Mouse (Mus musculus) brain, embryonic 14.5 days (tissue): ENCODE results near the gene Sod1. TPM values are rescaled to one million over a fixed set of nuclear protein-coding genes. Genes with fewer than 3 reads are reported as not detected.

Experiments
- DNase-seq: peaks from one replicate; pipeline ENCODE4 v3.0.0-alpha.2; 2011; ENCODE audit warnings: low read depth
- CTCF ChIP-seq: fragments of 200-500 bp; IDR thresholded peaks from 2 replicates; pipeline ENCODE4 v1.5.1; 2012; ENCODE audit warnings: inconsistent platforms, mild to moderate bottlenecking, moderate library complexity, borderline replicate concordance; ENCODE audit not compliant: insufficient read depth, insufficient read length; ENCODE audit errors: extremely low read depth
- POLR2A ChIP-seq: fragments of 200-500 bp; IDR thresholded peaks from 2 replicates; pipeline ENCODE4 v1.6.1; 2012; ENCODE audit warnings: mild to moderate bottlenecking, inconsistent platforms, borderline replicate concordance; ENCODE audit not compliant: poor library complexity, insufficient read depth, insufficient read length, severe bottlenecking; ENCODE audit errors: extremely low read depth
- polyA plus RNA-seq: library from polyadenylated mRNA; depleted of rRNA; stranded (reverse); fragments of >200 nt; gene quantifications from 2 replicates; pipeline ENCODE4 v1.2.3, GENCODE M21; 2012; rRNA removed

Gene Sod1
- polyA plus RNA-seq: 511 and 557 TPM in 2 replicates

DNA sequence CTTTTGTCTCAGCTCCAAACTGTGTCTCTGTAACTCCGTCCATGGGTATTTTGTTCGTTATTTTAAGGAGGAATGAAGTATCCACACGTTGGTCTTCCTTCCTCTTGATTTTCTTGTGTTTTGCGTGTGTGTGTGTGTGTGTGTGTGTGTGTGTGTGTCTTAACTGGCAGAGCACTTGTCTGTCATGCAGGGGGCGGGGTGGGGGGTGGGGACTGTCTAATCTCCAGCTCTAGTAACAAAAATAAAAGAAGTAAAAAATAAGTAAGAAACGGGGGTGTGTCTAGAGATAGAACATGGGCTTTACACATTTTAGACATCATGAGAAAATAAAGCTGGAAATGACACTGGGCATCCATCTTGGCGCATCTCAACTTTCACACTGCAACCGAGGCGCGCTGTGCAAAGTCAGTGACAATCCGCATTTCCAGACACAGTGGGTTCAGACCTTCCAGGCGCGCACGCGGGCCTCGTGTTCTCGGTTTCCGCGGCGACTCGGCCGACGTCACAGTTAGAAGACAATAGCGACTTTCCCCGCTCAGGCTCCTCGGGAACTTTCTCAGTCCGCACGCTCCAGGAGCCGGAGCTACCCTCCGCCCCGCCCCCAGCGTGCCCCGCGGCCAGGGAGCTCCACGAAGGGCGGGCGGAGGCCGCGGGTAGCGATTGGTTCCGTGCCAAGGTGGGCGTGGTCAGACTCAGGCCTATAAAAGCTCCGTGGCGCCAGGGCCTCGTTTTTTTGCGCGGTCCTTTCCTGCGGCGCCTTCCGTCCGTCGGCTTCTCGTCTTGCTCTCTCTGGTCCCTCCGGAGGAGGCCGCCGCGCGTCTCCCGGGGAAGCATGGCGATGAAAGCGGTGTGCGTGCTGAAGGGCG is at the start of gene Sod1:
Gene Sod1, plus strand, starts transcription at position 729 of the 866 bp plus-strand sequence.
- DNase-seq: peak; percentile 97
- TF ChIP-seq CTCF (no peak), POLR2A (peak; percentile 89; the same call in 1 of the 2 replicates)

DNA sequence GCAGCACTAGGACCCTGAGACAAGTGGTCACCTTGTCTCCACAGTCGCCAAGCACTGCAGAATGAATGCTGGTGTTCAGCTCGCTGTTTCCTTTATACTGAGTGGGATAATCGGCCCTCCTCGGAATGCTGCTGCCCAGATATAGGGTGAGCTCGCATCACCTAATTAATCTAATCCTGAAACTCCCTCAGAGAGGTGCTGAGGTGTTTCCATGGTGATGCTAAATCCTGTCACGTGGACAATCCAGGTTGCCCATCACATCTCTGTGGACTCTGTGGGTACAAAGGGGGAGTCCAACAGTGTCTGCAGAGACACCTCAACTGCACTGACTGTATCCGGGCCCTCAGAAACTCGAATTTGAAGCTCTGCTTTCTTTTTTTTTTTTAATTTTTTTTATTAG is 49.1 kb upstream of the Sod1 start:
- DNase-seq: peak; percentile 70
- no peak for TF ChIP-seq POLR2A
- TF ChIP-seq CTCF: no peak

DNA sequence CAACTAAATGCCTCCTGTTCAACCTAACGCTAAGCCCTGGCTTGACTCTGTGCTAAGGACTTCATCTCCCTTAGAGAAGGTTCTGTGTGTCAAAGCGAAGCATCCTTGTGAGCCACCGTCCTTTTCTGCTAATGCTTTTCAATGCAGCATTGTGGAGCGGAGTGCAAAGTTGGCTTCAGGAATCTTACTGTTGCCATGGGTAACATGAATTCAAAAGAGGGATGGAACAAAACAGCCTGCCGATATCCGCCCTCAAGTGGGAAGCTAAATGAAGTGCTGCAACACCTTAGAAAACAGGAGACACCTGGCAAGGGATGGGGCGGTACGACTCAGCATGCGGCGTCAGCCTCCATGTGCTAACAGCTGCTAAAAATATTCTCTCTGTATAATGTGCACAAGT is 44.1 kb upstream of the Sod1 start:
- TF ChIP-seq CTCF (no peak), POLR2A (no peak)
- peak; percentile 86 for DNase-seq

DNA sequence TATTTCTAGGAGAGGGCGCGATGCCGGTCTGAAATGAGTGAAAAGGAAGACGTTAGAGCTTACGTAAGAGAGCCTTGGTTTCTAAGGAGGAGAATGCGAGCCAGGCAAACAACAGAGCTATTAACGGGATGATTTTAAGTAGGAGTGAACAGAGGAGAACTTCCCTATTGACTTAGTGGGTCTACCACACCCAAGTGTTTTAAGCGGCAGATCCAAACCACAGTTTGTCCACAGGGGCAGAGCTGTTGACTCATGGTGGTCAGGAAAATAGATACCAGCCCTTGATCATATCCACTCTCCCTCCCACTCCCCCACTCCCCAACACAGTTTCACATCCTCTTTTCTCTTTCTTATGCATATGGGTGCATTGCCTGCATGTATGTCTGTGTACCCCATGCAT is 43.1 kb upstream of the Sod1 start:
- TF ChIP-seq CTCF (no peak), POLR2A (no peak)
- DNase-seq: no peak

DNA sequence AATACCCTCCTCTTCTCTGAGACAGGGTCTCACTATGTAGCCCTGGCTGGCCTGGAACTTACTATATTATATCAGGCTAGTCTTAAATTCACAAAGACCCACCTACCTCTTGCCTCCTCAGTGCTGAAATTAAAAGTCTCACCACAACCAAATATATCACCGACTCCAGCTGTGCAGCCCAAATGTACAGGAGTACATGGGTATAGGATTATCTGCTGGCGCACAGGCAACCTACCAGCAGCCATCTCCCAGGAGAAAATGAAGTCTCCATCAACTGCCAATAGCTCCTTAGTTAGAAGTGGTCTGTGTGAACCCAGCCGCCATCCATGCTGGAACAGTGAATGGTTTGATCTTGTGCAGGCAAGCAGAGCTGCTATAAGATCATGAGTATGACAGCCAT is 42.1 kb upstream of the Sod1 start:
- TF ChIP-seq CTCF (no peak), POLR2A (no peak)
- DNase-seq: no peak

DNA sequence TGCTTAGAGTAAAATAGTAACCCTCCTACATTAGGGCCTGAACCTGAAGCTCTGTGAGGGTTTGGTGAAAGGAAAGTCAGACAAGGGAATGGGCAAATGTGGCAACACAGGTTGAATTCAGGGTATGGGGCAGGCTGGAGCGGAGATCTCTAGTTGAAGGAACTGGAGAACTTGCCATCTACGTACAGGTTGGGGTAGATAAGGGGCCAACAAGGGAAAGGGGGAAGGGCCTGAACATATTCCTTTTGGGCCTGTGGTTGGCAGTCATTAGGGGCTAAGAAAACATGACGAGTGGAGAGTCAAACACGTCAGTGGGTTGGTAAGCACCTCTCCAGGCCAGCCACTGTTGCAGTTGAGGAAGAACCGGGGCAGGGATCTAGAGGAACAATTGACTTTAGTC is 40.7 kb upstream of the Sod1 start:
- no peak for DNase-seq
- TF ChIP-seq CTCF (no peak), POLR2A (no peak)

DNA sequence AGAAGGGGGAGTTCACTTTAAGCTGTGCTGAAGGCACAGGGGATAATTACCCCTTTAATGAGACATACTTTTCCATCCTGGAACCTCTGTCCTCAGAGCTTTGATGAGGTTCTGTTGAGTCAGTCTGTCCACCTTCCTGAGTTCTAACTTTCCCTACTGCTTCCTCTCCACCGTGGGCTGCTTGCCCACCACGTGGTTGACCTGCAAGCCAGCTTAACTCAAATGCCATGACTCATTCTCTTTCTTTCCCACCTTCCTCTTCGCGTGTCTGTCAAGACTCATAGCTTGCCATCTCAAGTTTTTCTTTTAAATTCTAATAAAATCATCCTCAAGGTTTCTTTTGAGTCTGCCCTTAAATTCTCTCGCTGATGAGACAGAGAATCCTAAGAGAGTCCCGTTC is 39.6 kb upstream of the Sod1 start:
- no peak for DNase-seq
- TF ChIP-seq CTCF (no peak), POLR2A (no peak)

DNA sequence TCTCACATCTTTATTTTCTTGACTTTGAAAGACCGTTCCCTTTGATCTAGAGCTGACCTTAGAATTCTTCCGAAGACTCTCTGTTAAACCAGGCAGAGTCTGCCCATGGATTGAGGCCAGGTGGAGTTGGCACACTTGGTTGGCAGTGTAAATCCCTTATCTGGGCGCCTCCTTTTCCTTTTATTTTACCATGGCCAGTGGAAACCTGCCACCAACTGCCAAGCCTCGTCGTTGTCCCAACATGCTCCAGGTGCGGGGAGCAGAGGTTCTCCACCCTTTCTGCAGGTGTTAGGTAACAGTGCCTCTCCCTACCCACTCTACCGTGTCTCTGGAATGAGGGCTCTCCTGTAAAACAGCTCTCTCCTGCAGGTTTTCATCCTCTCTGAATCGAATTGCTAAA is 38.9 kb upstream of the Sod1 start:
- TF ChIP-seq POLR2A (no peak), CTCF (no peak)
- no peak for DNase-seq

DNA sequence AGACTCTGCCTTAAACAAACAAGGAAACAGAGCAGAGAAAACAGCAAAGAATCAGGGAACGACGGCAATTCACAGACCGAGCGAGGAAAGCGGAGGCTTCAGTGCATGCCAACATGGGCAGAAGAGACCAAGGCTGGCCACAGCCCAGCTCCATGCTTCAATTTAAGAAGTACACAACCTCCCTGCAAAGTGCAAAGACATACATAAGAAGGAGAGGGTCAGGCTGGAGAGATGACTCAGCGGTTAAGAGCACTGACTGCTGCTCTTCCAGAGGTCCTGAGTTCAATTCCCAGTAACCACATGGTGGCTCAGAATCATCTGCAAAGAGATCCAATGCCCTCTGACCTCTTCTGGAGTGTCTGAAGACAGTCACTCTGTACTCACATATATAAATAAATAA is 36.4 kb upstream of the Sod1 start:
- TF ChIP-seq CTCF (no peak), POLR2A (no peak)

DNA sequence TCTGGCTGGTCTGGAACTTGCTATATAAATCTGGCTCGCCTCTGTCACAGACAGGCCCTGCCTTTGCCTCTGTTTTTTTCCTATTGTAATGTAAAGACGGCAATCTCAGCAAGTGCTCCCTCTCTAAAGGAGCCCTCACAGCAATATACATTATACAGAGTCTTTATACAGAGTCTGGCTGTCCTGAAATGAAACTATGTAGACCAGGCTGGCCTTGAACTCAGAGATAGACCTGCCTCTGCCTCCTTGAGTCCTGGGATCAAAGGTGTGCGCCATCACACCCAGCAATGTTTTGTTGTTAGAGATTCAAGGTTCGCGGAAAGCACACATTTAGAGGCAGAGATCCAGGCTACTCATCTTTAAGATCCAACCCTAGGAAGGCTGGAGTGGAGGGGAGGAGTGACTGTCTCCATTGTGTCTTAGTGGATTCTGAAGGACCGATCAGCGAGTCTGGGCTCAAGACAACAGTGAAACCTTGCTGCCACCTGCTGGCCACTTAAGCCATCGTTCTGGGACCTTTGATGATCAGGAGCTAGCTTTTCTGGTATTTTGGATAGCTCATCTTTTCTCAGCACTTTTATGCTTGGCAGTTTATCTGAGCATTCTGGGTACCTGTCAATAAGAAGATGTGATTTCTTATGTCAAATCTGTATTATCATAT is 34.5 kb upstream of the Sod1 start:
- TF ChIP-seq CTCF: peak; percentile 92
- no peak for TF ChIP-seq POLR2A
- peak; percentile 88 for DNase-seq

More for the DNA sequence above, 36.4 kb upstream of the Sod1 start:
- DNase-seq: no peak

DNA sequence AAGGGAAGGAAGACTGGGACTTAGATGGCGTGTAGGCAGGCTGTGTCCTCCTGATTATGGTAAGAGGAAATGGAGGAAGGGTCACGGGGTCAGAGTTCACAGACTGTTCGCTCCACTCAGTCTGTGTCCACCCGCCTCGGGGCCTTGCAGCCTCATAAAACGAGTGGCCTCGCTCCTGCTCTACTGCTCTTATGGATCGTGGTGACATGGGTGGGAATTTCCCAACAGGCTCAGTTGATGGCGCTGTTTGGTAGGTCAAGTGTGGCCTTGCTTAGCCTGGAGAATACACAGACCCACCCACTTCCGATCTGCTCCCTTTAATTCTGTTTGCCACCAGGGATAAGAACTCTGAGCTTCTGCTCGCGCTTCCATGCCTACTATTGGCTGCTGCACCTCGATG is 33.1 kb upstream of the Sod1 start:
- no peak; the same call in 1 of the 2 replicates for TF ChIP-seq CTCF
- TF ChIP-seq POLR2A: no peak
- peak; percentile 37 for DNase-seq

DNA sequence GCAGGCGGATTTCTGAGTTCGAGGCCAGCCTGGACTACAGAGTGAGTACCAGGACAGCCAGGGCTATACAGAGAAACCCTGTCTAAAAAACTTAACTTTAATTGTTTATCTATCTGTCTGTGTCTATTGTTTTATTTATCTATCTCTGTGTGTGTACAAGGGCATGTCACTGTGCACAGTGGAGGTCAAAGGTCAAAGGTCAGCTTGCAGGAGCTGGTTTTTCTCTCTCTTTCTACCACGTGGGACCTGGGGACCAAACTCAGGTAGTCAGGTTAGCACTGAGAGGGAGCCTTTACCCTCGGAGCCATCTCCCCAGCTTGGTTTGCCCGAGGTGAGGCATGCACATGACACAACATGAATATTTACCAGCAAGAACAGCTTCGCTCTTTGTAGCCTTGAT is 29.3 kb upstream of the Sod1 start:
- DNase-seq: no peak

DNA sequence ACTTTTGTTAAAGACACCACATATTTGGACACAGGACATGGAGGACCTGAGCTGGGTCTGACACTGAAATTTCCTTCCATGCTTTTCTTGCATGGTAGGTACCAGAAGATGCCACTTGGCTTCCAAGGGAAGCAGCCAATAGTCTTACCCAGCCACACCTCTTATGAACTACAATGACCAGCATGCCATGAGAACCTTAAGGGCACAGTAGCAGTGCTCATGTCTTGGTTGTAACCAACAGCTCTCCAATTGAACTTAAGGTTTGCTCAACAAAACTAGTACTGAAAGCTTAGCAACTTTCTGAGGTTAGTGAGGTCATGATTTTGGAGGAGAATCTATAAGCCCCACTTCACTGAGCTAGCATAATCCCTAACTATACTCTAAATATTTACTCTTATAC is 26.8 kb upstream of the Sod1 start:
- TF ChIP-seq CTCF: no peak
- no peak for TF ChIP-seq POLR2A

More for the DNA sequence above, 29.3 kb upstream of the Sod1 start:
- no peak for TF ChIP-seq CTCF
- TF ChIP-seq POLR2A: no peak

DNA sequence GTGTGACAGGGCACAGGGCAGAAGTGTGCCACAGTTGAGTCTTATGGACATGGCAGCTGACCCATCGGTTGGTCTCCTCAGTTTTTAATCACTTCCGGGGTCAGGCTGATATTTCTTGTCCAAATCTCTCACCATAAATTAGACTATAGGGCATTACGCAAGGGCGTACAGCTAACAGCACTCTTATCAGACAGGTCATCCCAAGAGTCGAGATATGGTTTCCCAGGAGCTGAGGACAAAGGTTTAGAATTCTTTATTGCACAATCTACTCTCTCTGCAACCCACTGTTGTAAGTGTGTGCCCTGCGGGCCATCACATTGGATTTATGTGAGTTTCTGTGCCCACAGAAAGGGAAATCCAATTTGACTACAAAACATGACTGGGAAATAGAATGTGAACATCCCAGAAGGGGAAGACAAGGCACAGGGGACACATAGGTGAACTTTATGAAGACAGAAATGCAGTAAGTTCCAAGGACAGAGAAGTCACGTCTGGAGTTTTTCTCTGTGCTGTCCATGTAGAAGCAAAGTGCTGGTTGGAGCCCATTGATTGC is 23.8 kb upstream of the Sod1 start:
- DNase-seq: no peak
- no peak for TF ChIP-seq POLR2A
- no peak for TF ChIP-seq CTCF

More for the DNA sequence above, 26.8 kb upstream of the Sod1 start:
- DNase-seq: no peak

DNA sequence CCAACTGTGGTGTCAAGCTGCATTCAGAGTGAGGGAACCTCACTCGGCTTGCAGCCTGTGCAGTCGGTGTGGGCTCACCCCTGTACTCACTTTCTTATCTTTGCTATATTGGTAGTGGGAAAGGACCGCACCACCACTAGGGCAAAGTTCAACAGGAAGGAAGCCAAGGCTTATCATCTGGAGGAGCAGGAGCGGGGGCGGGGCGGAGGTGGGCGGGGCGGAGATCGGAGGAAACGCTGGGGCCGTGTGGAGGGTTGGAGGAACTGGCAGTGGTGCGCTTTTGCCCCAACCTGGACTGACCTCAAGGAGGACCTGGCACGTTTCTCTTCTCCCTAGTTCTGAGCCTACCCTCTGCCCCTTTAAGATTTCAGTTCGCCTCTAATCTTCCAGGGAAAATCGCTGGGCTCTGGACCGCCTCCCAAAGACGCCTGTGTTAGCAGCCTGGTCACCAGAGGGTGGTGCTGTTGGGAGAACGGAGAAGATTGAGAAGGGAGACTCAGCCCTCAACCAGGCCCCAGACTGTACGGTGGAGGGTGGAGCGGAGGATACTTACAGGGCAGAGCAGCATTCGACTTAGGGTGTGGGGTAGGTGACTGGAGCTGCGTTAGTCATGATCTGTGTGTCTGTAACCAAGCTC is 23.1 kb upstream of the Sod1 start:
- TF ChIP-seq CTCF: peak; percentile 70; the same call in 1 of the 2 replicates
- no peak for TF ChIP-seq POLR2A
- DNase-seq: peak; percentile 85
